Mouse (Mus musculus): ENCODE data around the gene Sez6l. TPM values are rescaled to one million over a fixed set of nuclear protein-coding genes. Genes with fewer than 3 reads are reported as not detected.

Gene Sez6l
- polyA plus RNA-seq, 3 experiments from 2014 or later = 0.08 TPM; not detected in 2

DNA sequence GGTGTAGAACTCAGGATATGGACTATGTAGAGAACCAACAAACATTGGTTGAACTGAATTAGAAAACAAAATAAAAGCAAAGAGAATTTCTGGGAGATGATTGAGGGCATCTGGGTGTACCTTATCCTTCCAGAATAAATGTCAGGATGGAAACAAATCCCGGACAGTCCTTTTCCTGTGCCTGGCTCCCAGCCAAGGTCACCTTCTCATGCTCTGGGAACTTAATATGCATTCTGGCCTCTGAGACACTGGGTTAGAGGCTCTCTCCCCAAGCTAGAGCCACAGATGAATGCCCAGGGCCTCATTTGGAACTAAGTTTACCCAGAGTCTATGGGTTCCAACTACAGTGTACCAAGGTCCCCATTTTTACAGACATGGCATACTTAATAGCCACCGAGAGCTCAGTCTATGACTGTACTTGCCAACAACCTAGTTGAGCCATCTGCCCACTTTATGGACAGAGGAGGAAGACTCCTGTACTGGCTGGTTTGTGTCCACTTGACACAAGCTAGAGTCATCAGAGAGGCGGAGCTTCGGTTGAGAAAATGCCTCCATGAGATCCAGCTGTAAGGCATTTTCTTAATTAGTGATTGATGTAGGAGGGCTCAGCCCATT is 7.3 kb upstream of the Sez6l start:
- no peak for ATAC-seq

DNA sequence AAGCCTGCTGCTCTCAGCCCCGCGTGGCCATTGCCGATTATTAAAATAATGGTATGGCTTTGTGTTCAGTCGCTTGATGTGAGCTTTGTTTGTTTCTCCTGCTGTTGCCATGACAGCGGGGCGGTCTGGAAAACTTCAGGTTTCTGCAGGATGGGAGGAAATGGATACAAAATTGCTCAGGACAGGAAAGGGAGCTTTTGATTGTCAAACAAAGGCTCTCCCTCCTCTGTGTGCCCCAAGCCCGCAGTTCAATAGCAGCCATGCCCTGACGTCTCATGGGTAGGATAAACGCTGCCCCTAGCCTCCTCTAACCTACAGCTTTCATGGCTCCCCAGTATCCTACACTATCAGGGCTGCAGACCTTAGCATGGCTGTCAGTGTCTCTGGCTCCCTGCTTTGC is 6.3 kb upstream of the Sez6l start:
- no peak for ATAC-seq

DNA sequence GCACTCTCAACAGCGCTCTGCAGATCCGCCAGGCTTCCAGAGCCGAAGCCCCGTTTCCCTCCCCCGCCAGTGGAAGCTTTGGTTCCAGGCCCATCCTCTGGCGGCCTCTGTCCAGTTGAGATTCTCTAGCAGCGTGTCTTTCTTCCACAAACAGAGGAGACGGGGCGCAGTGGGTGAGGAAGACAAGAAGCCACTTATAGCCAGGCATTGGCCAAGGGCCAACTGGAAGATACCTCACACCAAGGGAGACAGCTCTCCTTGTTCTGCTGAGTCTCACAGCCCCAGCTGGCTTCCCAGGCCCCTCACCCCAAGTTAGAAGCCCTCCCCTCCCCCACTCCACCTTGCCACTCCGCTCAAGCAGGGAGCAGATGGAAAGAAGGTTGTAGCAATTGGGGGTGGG is 765 bp upstream of the Sez6l start:
- ATAC-seq = no peak

DNA sequence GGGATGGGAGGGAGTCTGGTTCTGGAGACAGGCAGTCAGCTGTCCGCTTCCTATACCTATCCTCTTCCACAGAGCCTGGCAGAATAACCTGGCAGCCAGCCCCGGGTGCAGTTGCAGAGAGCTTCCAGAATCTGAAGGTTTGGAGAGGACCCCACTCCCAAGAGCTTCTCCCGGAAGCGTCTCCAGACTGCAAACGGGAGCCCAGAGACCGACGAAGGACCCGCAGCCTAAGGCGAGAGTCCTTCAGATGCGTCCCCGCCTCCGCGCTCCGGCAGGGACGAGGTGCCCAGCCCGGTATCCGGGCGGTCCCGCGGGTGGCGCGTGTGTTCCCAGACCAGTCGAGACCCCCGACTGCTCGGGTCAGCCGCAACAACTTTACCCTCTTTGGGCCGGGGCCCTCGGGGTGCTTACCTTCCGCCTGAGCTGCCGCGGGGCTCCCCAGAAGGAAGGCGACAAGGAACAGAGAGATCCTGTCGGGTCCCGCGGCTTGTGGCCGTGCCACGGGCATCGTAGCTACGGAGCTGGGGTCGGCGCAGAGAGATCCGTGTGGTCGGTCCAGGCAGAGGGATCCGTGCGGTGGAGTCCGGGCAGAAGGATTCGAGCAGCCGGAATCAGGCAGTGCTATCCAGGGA is 508 bp downstream of the Sez6l start:
- ATAC-seq = no peak

DNA sequence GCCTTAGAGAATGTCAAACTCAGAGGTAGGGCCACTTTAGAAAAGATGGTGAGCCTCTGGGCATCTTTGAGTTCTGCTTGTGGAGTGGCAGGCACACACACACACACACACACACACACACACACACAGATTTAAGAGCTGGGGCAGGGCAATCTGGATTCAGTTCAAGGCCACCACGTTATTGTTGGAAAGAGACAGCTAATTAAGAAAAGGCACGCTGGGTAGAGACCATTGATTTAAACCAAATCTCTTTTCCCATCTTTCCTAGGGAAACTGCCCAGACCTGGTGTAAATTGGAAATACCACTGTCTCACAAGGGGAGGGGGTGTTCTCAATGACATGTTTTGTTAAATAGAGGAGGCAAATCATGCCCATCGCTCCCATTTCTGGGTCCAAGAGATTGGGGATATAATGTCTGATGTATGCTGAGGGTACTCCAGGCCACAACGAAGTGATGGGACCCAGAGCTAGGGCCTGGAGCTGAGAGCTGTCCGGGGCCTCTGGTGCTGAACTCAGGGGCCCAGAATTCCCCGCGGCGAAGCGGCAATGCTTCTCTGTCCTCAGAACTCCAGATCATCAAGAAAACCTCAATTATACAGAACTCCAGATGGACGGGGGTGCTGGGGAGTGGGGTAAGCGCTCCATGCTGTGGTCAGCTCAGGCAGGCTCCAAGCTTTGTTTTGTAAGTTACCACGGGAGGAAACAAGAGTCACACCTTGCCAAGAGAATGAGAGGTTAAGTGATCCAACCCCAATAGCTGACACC is 1.7 kb downstream of the Sez6l start:
- no peak for ATAC-seq

DNA sequence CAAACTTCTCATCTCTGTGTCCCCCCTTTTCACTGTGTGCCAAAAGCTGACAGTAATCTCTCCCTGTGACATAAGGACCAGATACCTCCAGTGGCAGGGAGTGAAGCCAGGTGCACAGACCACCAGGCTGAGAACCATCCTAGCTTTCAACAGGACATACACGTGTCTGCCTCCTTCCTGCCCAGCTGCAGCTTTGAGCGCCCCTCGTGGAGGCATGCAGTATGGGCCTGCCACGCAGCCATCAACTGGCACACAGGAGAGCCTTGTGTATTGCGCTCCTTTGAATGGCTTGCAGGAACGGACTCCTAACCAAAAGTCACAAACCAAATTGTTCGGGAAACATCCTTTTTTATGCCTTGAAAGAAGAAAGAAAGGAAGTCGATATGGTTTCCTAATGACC is 3.1 kb downstream of the Sez6l start:
- ATAC-seq = no peak

DNA sequence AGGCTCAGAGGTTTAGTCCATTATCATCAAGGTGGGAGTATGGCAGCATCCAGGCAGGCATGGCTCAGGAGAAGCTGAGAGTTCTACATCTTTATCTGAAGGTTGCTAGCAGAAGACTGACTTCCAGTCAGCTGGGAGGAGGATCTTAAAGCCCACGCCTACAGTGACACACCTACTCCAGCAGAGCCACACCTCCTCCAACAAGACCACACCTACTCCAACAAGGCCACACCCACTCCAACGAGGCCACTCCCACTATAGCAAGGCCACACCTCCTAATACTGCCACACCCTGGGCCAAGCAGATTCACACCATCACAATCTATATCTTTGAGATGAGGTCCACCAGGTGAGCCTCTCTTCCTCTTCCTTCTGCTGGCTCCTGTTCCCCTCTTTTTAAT is 4.8 kb downstream of the Sez6l start:
- no peak for ATAC-seq

DNA sequence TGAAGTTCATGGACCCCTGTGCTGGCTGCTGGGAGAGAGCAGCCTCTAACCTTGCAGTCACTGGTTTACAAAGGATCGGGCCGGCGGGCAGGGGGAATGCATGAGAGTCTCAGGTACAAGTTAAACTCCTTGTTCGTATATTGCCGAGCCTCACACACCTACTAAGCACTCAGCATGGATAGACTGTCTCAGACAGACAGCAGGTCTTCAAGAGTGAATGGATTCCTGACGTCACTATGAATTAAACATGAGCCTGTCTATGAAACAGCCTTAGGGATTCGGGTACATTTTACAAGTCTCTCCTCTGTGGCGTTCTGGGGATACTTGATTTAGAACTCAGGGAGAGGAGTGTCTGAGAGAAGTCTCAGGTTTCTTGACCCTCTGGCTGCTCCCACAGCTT is 11.5 kb downstream of the Sez6l start:
- ATAC-seq = no peak

DNA sequence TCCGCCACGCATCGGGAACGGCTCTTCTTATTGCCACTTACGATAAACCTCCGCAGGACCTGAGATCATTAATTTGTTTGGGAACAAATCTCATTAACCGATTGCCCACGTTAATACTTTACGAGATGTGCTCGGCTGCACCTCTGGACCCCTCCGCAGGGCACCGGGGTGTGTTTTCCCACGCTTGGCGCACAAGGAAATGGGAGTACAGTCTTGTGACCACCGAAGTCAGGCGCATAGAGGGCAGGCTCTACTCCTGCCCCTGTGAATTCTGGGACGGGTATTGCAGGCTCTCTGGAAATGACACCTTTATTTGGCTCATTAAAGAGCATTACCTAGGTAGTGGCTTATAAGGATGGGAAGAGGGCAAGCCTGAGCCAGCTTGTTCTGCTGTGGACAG is 11.9 kb downstream of the Sez6l start:
- ATAC-seq = no peak

DNA sequence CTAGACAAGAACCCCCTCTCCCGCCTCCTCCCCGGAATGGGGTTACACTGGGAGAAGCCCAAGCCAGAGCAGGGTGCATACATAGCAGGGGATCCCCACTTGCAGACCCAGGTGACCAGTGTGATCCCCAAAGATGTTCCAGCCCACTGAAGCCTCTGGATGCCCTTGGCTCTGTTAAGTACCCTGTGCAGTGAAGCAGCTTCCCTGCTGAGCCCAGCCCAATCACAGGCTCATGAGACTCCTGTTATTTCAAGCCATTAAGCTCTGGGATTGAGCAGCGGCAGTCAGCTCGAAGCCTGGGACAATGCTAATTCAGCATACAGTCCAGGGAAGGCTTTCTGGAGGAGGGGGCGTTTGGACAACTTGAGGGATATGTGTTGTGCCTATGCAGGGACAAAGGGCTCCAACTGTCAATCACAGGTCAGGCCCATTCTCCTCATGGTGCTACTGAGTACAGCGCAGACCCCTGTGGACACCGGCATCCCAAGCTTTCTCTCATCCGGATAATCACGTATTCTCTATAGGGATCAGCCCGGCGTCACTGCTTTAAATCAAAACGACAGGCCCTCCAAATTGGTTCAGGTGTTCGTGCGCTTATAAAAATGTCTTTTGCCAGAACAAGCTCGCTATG is 16.0 kb downstream of the Sez6l start:
- no peak for ATAC-seq

DNA sequence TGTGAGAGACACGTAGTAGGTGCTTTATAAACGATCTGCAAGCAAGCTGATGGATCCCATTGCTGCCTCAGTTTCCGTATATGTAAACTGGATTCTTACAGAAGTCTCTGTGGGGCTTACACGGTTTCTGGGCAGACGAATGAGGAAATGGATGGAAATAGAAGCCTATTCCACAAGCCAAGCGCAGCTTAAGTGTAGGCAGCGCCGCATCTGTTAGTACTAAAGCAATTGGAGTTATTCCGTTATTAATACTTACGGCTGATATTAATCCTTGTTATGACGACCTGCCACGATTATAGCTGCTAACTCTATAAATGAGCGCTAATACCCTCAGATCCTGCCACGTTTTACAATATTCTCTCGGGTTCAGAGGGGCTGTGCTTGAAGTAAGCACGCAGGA is 16.8 kb downstream of the Sez6l start:
- no peak for ATAC-seq

DNA sequence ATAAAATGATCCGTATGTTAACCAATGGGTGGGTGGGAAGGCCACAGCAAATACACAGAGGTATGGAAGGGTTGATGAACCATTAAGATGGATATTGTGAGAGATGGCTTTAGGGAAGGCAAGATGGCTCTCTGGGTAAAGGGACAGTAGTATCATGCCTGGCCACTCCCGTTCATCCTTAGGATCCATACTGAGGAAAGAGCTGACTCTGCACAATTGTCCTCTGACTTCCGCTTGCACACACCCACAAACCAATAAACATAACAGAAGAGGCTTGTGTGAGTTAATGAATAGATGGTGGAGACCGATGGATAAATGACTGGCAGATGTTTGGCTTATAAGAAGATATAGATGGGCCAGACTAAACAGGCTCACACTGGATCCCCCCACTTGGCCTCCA is 19.6 kb downstream of the Sez6l start:
- no peak for ATAC-seq

DNA sequence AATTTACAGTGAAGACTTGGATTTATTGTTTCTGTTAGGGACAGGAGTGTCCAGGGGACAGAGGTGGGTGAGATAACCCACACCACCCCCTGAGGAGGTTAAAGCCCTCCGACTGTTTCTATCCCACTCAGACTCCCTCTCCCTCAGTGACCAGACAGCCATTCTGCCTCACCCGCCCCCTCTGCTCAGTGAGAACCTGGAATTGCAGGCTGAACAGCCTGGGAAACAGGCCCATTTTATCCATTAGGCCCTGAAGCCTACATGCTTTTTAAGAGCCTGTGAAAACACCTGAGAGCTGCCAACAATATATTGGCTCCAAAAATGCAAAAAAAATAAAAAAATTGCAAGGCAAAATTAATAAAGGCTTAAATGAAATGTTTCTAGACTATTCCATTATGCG is 20.3 kb downstream of the Sez6l start:
- no peak for ATAC-seq

DNA sequence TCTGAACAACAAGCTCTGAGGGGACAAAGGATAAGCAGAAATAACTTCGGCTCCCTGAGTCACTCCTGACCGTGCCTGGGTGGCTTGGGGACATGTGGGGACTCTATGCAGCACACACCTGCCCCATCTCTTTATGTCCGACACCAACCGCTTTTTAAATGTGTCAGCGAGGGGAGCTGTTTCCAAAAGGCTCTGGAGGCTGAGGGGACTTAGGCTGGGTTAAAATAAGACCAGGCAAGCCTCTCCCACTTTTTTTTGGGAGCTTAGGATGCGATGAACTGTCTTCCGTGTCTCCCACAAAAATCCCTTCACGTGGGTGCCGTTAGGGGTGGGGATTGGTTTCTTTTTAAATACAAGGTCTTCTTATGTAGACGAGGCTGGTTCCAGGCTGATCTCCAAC is 22.5 kb downstream of the Sez6l start:
- no peak for ATAC-seq

DNA sequence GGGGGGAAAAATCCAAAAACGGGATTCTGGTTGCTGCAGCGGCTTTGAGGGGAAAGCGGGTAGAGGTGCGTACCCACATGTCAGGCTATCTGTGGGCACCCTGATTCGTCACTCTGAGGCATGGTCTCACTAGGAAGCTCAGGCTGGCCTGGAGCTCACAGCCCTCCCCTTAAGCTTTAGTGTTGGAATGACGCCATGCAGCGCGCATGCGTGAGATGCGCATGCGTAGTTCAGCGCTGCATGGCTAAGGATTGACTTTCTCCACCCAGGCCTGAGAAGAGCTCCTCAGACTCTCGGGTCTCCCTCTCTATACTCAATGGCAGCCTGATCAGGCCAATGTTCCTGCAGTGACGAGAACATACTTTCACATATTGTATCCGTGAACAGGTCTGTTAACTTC is 24.2 kb downstream of the Sez6l start:
- ATAC-seq = no peak

DNA sequence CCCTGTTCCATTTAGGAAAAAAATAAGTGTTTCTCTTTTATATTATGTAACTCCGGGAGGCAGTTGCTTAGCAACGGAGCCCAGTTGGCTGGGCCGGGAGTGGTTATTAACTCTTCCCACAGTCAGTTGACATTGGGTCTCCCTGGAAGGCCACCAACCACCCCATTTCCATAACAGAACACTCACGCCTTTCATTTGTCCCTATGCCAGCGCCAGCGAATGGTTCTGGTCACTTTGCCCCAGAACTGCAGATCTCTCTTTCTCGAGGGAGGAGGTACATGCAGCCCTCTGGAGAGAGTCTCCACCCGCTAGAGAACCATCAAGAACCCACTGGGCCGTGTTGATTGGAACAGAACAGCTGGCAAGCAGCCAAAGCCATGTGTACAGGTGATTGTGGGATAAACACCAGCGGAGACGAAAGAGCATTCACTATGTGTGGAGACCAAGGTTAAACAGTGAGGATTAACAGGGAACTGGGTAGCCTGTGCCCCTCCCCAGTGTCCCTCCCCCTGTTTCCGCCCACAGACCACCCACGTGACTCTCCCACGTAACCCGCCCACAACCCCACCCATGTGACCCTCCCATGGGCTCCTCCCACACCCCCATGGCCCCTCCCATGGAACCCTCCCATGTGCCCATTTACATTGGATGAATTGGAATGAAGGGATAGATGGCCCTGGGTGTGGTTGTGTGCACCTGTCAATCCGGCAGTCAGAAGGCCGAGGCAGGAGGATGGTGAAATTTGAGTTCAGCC is 24.8 kb downstream of the Sez6l start:
- ATAC-seq = no peak

DNA sequence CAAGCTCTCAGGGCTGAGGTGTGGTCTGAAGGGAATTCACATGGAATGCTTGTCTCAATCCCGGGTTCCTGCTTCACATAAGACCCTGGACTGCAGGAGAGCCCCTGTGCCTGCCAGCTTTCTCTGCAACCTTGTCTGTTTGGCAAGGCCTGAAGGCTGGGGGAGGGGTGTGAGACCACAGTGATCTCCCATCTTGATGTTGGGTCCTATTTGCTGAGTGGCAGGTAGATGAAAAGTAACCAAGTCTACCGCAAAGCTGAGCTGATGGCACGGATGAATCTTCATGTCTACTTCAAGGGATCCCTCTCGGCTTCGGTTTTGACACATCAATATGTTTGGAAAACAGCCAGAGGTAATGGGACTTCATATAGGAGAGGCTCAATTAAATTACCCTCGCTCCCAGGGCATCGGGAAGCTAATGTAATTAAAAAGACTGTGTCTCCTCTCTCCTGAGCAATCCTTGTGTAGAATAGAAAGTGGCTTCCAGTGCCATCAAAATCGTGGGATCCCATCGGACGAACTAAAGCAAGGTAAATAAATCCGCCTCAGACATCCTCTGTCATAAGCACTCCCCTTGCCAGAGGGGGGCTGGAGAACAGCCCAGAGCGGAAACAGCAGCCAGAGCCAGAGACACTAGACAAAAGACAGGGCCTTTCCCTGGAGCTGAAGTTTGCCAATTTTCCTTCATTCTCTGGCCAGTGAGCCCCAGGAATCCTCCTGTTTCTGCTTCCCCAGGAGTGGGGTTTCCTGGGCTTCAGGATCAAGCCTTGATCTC is 28.0 kb downstream of the Sez6l start:
- ATAC-seq = no peak

DNA sequence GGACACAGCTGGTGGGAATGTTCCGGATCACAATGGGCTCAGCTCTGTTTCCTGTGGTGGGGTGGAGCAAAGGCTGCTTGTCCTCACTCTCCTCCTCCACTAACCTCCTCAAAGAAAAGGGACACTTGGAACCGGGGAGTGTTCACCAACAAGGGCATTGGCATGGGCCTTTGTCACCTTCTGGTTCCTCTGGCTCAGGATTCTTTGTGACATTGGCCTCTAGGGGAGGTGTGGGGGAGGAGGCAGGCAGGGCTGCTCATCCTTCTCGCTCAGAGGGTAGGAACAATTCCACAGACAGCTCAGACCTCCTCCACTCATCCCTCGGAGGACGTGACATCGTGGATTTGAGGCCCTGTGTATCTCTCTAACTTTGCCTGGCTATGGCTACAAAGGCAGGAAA is 30.2 kb downstream of the Sez6l start:
- ATAC-seq = no peak

DNA sequence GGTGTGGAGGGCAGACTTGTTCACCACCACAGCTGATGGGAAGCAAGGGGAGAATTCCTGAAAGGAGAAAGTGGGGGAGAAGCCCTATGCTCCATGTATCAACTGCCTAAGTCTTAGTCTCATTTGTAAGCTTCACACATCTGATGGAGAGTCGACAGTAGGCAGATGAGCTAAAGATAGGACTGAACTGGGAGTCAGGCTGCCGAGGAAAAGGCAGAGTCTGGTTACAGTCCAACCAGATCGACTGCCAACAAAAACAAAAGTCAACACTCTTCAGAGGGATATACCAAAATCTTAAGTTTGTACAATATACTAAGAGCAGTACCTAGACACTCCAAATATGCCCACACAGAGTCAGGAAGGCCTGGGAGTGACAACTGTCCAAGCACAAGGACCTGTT is 38.7 kb downstream of the Sez6l start:
- no peak for ATAC-seq

DNA sequence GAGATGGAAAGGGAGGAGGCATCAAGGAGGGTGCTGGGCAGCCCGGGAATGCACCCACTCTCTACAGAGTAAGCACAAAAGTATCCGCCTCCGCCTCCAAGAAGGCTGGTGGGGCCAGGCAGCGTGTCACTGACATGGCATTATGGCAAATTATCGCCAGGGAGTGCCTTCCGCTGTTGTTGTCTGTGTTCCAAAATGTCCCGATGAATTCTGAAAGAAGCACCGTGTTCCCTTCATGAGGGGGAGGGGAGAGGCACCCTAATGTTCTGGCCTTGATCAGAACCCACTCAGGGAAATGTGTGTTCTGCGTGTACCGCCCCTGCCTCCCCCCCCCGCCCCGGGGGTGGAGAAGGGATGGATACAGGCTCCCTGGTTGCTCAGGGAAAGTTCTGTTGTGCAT is 41.1 kb downstream of the Sez6l start:
- no peak for ATAC-seq

DNA sequence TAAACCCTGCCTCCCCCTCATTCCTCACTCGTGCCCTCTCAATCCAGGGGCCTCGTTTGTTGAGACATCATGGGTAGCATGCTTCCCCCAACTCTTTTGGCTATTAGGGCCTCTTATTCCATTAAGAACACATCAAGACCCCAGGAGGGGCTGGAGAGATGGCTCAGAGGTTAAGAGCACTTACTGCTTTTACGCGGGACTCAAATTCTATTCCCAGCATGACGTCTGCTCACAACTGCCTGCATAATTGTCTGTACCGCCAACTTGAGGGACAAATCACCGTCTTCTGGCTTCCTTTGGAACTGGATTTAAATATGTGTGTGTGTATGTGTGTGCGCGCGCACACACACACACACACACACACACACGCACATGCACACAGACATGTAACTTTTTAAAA is 42.8 kb downstream of the Sez6l start:
- ATAC-seq = no peak

All from inflammation-experienced regulatory T-cells, adult 6 months (primary cell).